Mouse (Mus musculus) lung, embryonic 14.5 days (tissue): ENCODE results near the gene Arl2. TPM values are rescaled to one million over a fixed set of nuclear protein-coding genes. Genes with fewer than 3 reads are reported as not detected.
A peak's percentile ranks its signal among the peaks of the same experiment; 100 is the strongest.

Experiments
- ATAC-seq: fragments of 200-750 bp; cut with Nextera tagmentation; 2 replicates; pipeline ENCODE4 v1.8.0; 2017; ENCODE audit warnings: mild to moderate bottlenecking, moderate TSS enrichment, moderate library complexity; ENCODE audit not compliant: insufficient read depth
- DNase-seq: peaks from one replicate; pipeline ENCODE4 v3.0.0-alpha.2; 2015
- H3K27ac ChIP-seq: fragments of 300-500 bp; sonication (generic); 2 replicates; pipeline ENCODE4 v1.5.1; 2014; ENCODE audit warnings: low read depth, mild to moderate bottlenecking, moderate library complexity
- H3K27me3 ChIP-seq: fragments of 300-500 bp; sonication (generic); 2 replicates; pipeline ENCODE4 v1.6.1; 2014; ENCODE audit warnings: low read length, control low read depth; ENCODE audit not compliant: insufficient read depth
- H3K36me3 ChIP-seq: fragments of 300-500 bp; sonication (generic); 2 replicates; pipeline ENCODE4 v1.6.1; 2014; ENCODE audit warnings: control low read depth; ENCODE audit not compliant: insufficient read depth
- H3K4me1 ChIP-seq: fragments of 300-500 bp; sonication (generic); 2 replicates; pipeline ENCODE4 v1.6.1; 2014; ENCODE audit warnings: antibody characterized with exemption, control low read depth; ENCODE audit not compliant: insufficient read depth
- H3K4me2 ChIP-seq: fragments of 300-500 bp; sonication (generic); 2 replicates; pipeline ENCODE4 v1.6.1; 2014; ENCODE audit warnings: mild to moderate bottlenecking
- H3K4me3 ChIP-seq: fragments of 300-500 bp; sonication (generic); 2 replicates; pipeline ENCODE4 v1.5.1; 2014; ENCODE audit warnings: low read depth, low read length
- H3K9ac ChIP-seq: fragments of 300-500 bp; sonication (generic); 2 replicates; pipeline ENCODE4 v1.6.1; 2014
- H3K9me3 ChIP-seq: fragments of 300-500 bp; sonication (generic); 2 replicates; pipeline ENCODE4 v1.6.1; 2016; ENCODE audit warnings: low read depth, low read length, control low read depth
- CTCF ChIP-seq: IDR thresholded peaks from 2 replicates; pipeline ENCODE4 v1.5.1; 2016; ENCODE audit warnings: antibody characterized with exemption, low read depth
- WGBS: fragments of 180-500 bp; shearing (Covaris S2); extraction: QIAGEN DNeasy Blood & Tissue Kit; methylation state at CpG from one replicate; pipeline ENCODE4 v1.1.7; 2014; 5-methylcytosine and 5-hydroxymethylcytosine counted together
- polyA plus RNA-seq: library from polyadenylated mRNA; unstranded; fragments of >200 nt; fragmentation: Nextera tagmentation; extraction: Ambion mirVana; gene quantifications from 2 replicates; pipeline ENCODE4 v1.2.1, GENCODE M21; 2014

Gene Arl2
- polyA plus RNA-seq, result 78.8 and 89.2 TPM in 2 replicates

GRCm38 (mm10) chr19:6141394-6141749 is at the start of gene Arl2:
Gene Arl2, minus strand, starts transcription at chr19:6141548.
- peak; percentile 96 for DNase-seq
- under 1% methylated on average over 15 of the region's 15 CpGs for WGBS

GRCm38 (mm10) chr19:6184131-6184530 is 42.8 kb upstream of the Arl2 start, which contains the start of gene Majin:
Gene Majin, plus strand, starts transcription at chr19:6184388.
- no peak for ATAC-seq
- Histone ChIP-seq H3K27me3 (no peaks in the 10 kb centered on the region), H3K9me3 (no peaks in the 10 kb centered on the region), H3K27ac (no peak within 1 kb of the TSS), H3K4me3 (no peak within 1 kb of the TSS), H3K4me2 (no peak within 1 kb of the TSS), H3K4me1 (no peaks in the 10 kb centered on the region), H3K36me3 (no peaks in the 10 kb centered on the region), H3K9ac (no peak within 1 kb of the TSS)
- no peak for TF ChIP-seq CTCF
- DNase-seq, result no peak
- 80% methylated on average over 23 of the region's 23 CpGs for WGBS

More at GRCm38 (mm10) chr19:6141394-6141749, at the start of gene Arl2:
- Histone ChIP-seq H3K36me3 (peaks cover 12% of the 10 kb centered on the region; the same call in 1 of the 2 replicates), H3K4me3 (peak within 1 kb of the TSS; percentile 74), H3K9me3 (no peaks in the 10 kb centered on the region), H3K4me2 (peak within 1 kb of the TSS; percentile 82), H3K27me3 (no peaks in the 10 kb centered on the region), H3K9ac (peak within 1 kb of the TSS; percentile 83), H3K4me1 (peaks cover 7% of the 10 kb centered on the region; the same call in 1 of the 2 replicates), H3K27ac (peak within 1 kb of the TSS; percentile 97)
- peak; percentile 78 for ATAC-seq
- TF ChIP-seq CTCF, result peak; percentile 57

- WGBS, result 26% methylated on average over 3 of the region's 3 CpGs
- Histone ChIP-seq H3K36me3 (no peaks in the 10 kb centered on the region), H3K4me2 (no peak overlapping the region), H3K27ac (no peak overlapping the region), H3K27me3 (no peaks in the 10 kb centered on the region), H3K4me1 (no peaks in the 10 kb centered on the region), H3K4me3 (no peak overlapping the region), H3K9ac (no peak overlapping the region), H3K9me3 (no peaks in the 10 kb centered on the region)
- DNase-seq (no peak), ATAC-seq (no peak)
- TF ChIP-seq CTCF, result no peak
Observed at GRCm38 (mm10) chr19:6182534-6182933, 41.2 kb upstream of the Arl2 start.

- Histone ChIP-seq H3K4me2 (no peak overlapping the region), H3K27ac (no peak overlapping the region), H3K9ac (no peak overlapping the region), H3K4me3 (no peak overlapping the region), H3K4me1 (no peaks in the 10 kb centered on the region), H3K36me3 (no peaks in the 10 kb centered on the region), H3K27me3 (no peaks in the 10 kb centered on the region), H3K9me3 (no peaks in the 10 kb centered on the region)
- DNase-seq (peak; percentile 78), ATAC-seq (no peak)
- 10% methylated on average over 5 of the region's 5 CpGs for WGBS
- no peak for TF ChIP-seq CTCF
Observed at GRCm38 (mm10) chr19:6181629-6182028, 40.3 kb upstream of the Arl2 start.

- Histone ChIP-seq H3K4me1 (no peaks in the 10 kb centered on the region), H3K27me3 (no peaks in the 10 kb centered on the region), H3K27ac (no peak overlapping the region), H3K9ac (no peak overlapping the region), H3K9me3 (no peaks in the 10 kb centered on the region), H3K4me2 (no peak overlapping the region), H3K4me3 (no peak overlapping the region), H3K36me3 (no peaks in the 10 kb centered on the region)
- TF ChIP-seq CTCF, result no peak
- ATAC-seq, result no peak
- no peak for DNase-seq
- 88% methylated on average over 6 of the region's 6 CpGs for WGBS
Observed at GRCm38 (mm10) chr19:6178775-6179174, 37.4 kb upstream of the Arl2 start.

GRCm38 (mm10) chr19:6174771-6175170 is 33.4 kb upstream of the Arl2 start:
- H3K27me3 ChIP-seq, result no peaks in the 10 kb centered on the region
- no peaks in the 10 kb centered on the region for H3K36me3 ChIP-seq
- DNase-seq (peak; percentile 30), ATAC-seq (no peak)
- no peak overlapping the region for H3K4me2 ChIP-seq
- H3K27ac ChIP-seq, result no peak overlapping the region
- H3K9me3 ChIP-seq, result no peaks in the 10 kb centered on the region
- H3K4me3 ChIP-seq, result no peak overlapping the region
- no peak overlapping the region for H3K9ac ChIP-seq
- no peak for TF ChIP-seq CTCF
- H3K4me1 ChIP-seq, result no peaks in the 10 kb centered on the region
- WGBS, result 14% methylated on average over 5 of the region's 5 CpGs

- Histone ChIP-seq H3K36me3 (no peaks in the 10 kb centered on the region), H3K4me1 (no peaks in the 10 kb centered on the region), H3K9me3 (no peaks in the 10 kb centered on the region), H3K27ac (no peak overlapping the region), H3K4me3 (no peak overlapping the region), H3K4me2 (no peak overlapping the region), H3K9ac (no peak overlapping the region), H3K27me3 (no peaks in the 10 kb centered on the region)
- DNase-seq (no peak), ATAC-seq (no peak)
- no peak for TF ChIP-seq CTCF
- 76% methylated on average over 8 of the region's 8 CpGs for WGBS
Observed at GRCm38 (mm10) chr19:6171215-6171614, 29.9 kb upstream of the Arl2 start.

GRCm38 (mm10) chr19:6166750-6167149 is 25.4 kb upstream of the Arl2 start:
- ATAC-seq, result no peak
- Histone ChIP-seq H3K36me3 (no peaks in the 10 kb centered on the region), H3K4me2 (no peak overlapping the region), H3K4me1 (no peaks in the 10 kb centered on the region), H3K9me3 (no peaks in the 10 kb centered on the region), H3K4me3 (no peak overlapping the region), H3K27ac (no peak overlapping the region), H3K27me3 (no peaks in the 10 kb centered on the region), H3K9ac (no peak overlapping the region)
- DNase-seq, result no peak
- 75% methylated on average over 4 of the region's 4 CpGs for WGBS
- TF ChIP-seq CTCF, result peak; percentile 24
